Mouse (Mus musculus) brown adipose tissue, adult 24 weeks (tissue): ENCODE data around the gene Gm5624. TPM values are rescaled to one million over a fixed set of nuclear protein-coding genes. Genes with fewer than 3 reads are reported as not detected.
"Not testable (repeated sequence)": the region's sequence is repeated elsewhere in the genome, so short reads cannot be mapped to it uniquely, and the experiment has no call there.

Source experiments
- H3K27ac ChIP-seq: fragments of 200-500 bp; replicated peaks from 2 replicates; pipeline ENCODE4 v1.5.1; 2012; ENCODE audit warnings: low read depth, mild to moderate bottlenecking, low read length
- H3K4me1 ChIP-seq: fragments of 200-500 bp; 2 replicates; pipeline ENCODE4 v1.6.1; 2012; ENCODE audit warnings: low read length, mixed read lengths; ENCODE audit not compliant: control insufficient read depth, insufficient read depth, insufficient read length
- H3K4me3 ChIP-seq: fragments of 200-500 bp; 2 replicates; pipeline ENCODE4 v1.5.1; 2012; ENCODE audit warnings: low read depth, mild to moderate bottlenecking, low read length, moderate library complexity; ENCODE audit not compliant: insufficient read depth
- polyA plus RNA-seq: library from polyadenylated mRNA; stranded (reverse); fragments of >200 nt; gene quantifications from 2 replicates; pipeline ENCODE4 v1.2.4, GENCODE M21; 2012; ENCODE audit not compliant: missing spikeins, insufficient read depth, insufficient read length

The Gm5624 gene
- not detected in 2 replicates for polyA plus RNA-seq

- H3K4me3 ChIP-seq, H3K4me1 ChIP-seq, H3K27ac ChIP-seq: not testable (repeated sequence)
Observed at GRCm38 (mm10) chr14:44627737-44628136, at the start of gene Gm5624. TSS of gene Gm5624 (minus strand) at chr14:44627938.

- H3K4me3 ChIP-seq, H3K27ac ChIP-seq: not testable (repeated sequence)
Observed at GRCm38 (mm10) chr14:44591765-44592164, 36.0 kb downstream of the Gm5624 start.

GRCm38 (mm10) chr14:44582853-44583252, 44.9 kb downstream of the Gm5624 start, which contains the start of gene Gm8247:
TSS of gene Gm8247 (plus strand) at chr14:44583153.
- H3K4me1 ChIP-seq, H3K4me3 ChIP-seq, H3K27ac ChIP-seq: not testable (repeated sequence)

More at GRCm38 (mm10) chr14:44591765-44592164, 36.0 kb downstream of the Gm5624 start:
- H3K4me1 ChIP-seq = not testable (repeated sequence)

- H3K27ac ChIP-seq, H3K4me1 ChIP-seq, H3K4me3 ChIP-seq: not testable (repeated sequence)
Observed at GRCm38 (mm10) chr14:44547961-44548360, 79.8 kb downstream of the Gm5624 start.

- not testable (repeated sequence) for H3K4me1 ChIP-seq, H3K27ac ChIP-seq, H3K4me3 ChIP-seq
Observed at GRCm38 (mm10) chr14:44517976-44518375, 109.8 kb downstream of the Gm5624 start, which contains the start of gene Gm17093. TSS of gene Gm17093 (plus strand) at chr14:44518276.

Other genes with a start within 250 kb of the Gm5624 start
- not detected in 2 replicates for gene Gm3371, start 217.2 kb downstream of the Gm5624 start, polyA plus RNA-seq
- gene Gm8232, start 194.3 kb downstream of the Gm5624 start, polyA plus RNA-seq = not detected in 2 replicates
- not detected in 2 replicates for gene BC061237, start 135.5 kb downstream of the Gm5624 start, polyA plus RNA-seq
- not detected in 2 replicates for gene Gm17093, start 109.7 kb downstream of the Gm5624 start, polyA plus RNA-seq
- gene Gm8247, start 44.8 kb downstream of the Gm5624 start, polyA plus RNA-seq = not detected in 2 replicates
- not detected in 2 replicates for gene Gm8257, start 78.5 kb upstream of the Gm5624 start, polyA plus RNA-seq
- not detected in 2 replicates for gene Gm8267, start 122.4 kb upstream of the Gm5624 start, polyA plus RNA-seq
- not detected in 2 replicates for gene Ptgdr, start 231.4 kb upstream of the Gm5624 start, polyA plus RNA-seq